14 mouse cellular contexts compared by ENCODE assay signal in genomic region chr19:6268670-6269132, GRCm38 (mm10). TPM values are rescaled to one million over a fixed set of nuclear protein-coding genes. Genes with fewer than 3 reads are reported as not detected.
A peak's percentile ranks its signal among the peaks of the same experiment; 100 is the strongest.
DNase-seq lines count a peak whose midpoint lies in the region; ATAC-seq lines count a peak whose summit lies in the region.
"Had no signal": no experiment of that assay in that cellular context is flagged by ENCODE, and none has a peak within 500 bp of the region (broad histone marks: within the 10 kb centered on the region; RNA-seq: fewer than 3 reads in every experiment).

No protein-coding gene starts in this region.

- intact Hi-C loops in heart, postnatal 14 days (cut with DNase I) = loop anchor here (1.0 kb wide), 1 partner anchor 37 kb away; no protein-coding TSS in a partner anchor

- H3K4me1 ChIP-seq in midbrain, embryonic 16.5 days (ENCODE audit: control insufficient read depth, insufficient read depth, low read length) = no peaks in the 10 kb centered on the region

- no peaks in the 10 kb centered on the region for H3K36me3 ChIP-seq in midbrain, embryonic 16.5 days (ENCODE audit: control insufficient read depth, insufficient read depth, low read length)
- H3K36me3 ChIP-seq: limb, embryonic 13.5 days had no signal

- no peak overlapping the region for H3K27ac ChIP-seq in midbrain, embryonic 16.5 days (ENCODE audit: low read length)
- H3K27ac ChIP-seq: left cerebral cortex, adult 2 months; limb, embryonic 13.5 days had no signal

- no peak overlapping the region for H3K4me2 ChIP-seq in midbrain, embryonic 16.5 days (ENCODE audit: low read length)

- WGBS in midbrain, embryonic 16.5 days = 86% methylated on average over 7 of the region's 7 CpGs

- H3K9ac ChIP-seq in midbrain, embryonic 16.5 days (ENCODE audit: low read depth, low read length) = no peak overlapping the region

- ATAC-seq in granulocyte monocyte progenitor cell, adult 5-6 weeks (replicated peaks; ENCODE audit: poor library complexity, severe bottlenecking) = peak; percentile 73
- peak; percentile 51 for ATAC-seq in megakaryocyte progenitor cell, adult 5-6 weeks (replicated peaks; ENCODE audit: poor library complexity)
- ATAC-seq in midbrain, embryonic 16.5 days = no peak

- no peaks in the 10 kb centered on the region for H3K27me3 ChIP-seq in midbrain, embryonic 16.5 days (ENCODE audit: control insufficient read depth, insufficient read depth, low read depth, low read length)

- DNase-seq in heart, adult 11 months = peak; percentile 95
- DNase-seq in heart, postnatal 14 days = no peak
- DNase-seq in adipocyte (ENCODE audit: low spot score) = peak; percentile 88
- no peak for DNase-seq in urinary bladder, adult 2 months (ENCODE audit: low spot score)

- no peaks in the 10 kb centered on the region for H3K9me3 ChIP-seq in midbrain, embryonic 16.5 days (replicated peaks; ENCODE audit: control insufficient read depth, low read length, poor library complexity, severe bottlenecking)
- H3K9me3 ChIP-seq: limb, embryonic 13.5 days had no signal

- H3K4me3 ChIP-seq in midbrain, embryonic 16.5 days (ENCODE audit: low read depth, low read length) = no peak overlapping the region
- H3K4me3 ChIP-seq: left cerebral cortex, adult 2 months; limb, embryonic 13.5 days had no signal

RNA-seq across cellular contexts. Expression of gene Ehd1, which starts 7.8 kb away (rescaled TPM):
- total RNA-seq in heart, postnatal 14 days (2021) = 100 to 1,000 TPM; 163 to 172 TPM
- 20.4 and 20.6 TPM in 2 replicates for total RNA-seq in granulocyte monocyte progenitor cell, adult 5-6 weeks (2014; fragmentation: Nextera tagmentation)
- 16.2 and 21.6 TPM in 2 replicates for total RNA-seq in granulocyte monocyte progenitor cell, adult 5-6 weeks (2017)
- 11.8 and 14.4 TPM in 2 replicates for total RNA-seq in megakaryocyte progenitor cell, adult 5-6 weeks (2015)
- 39.4 and 40.9 TPM in 2 replicates for total RNA-seq in megakaryocyte progenitor cell, adult 5-6 weeks (2017)
- 99.6 and 103 TPM in 2 replicates for polyA plus RNA-seq in midbrain, embryonic 16.5 days (2015; fragmentation: Nextera tagmentation; extraction: Ambion mirVana)
- 73.6 and 86.5 TPM in 2 replicates for polyA plus RNA-seq in urinary bladder, adult 2 months (2012; rRNA removed)

RNA-seq across cellular contexts. Expression of gene Atg2a, which starts 27.2 kb away (rescaled TPM):
- total RNA-seq in heart, postnatal 14 days (2021) = 10 to 100 TPM; 20.4 to 22.7 TPM
- total RNA-seq in granulocyte monocyte progenitor cell, adult 5-6 weeks (2014; fragmentation: Nextera tagmentation) = 18.3 and 30.9 TPM in 2 replicates
- 5.5 and 8.3 TPM in 2 replicates for total RNA-seq in granulocyte monocyte progenitor cell, adult 5-6 weeks (2017)
- total RNA-seq in megakaryocyte progenitor cell, adult 5-6 weeks (2015) = 9.2 and 9.4 TPM in 2 replicates
- total RNA-seq in megakaryocyte progenitor cell, adult 5-6 weeks (2017) = 6.4 and 8.1 TPM in 2 replicates
- 12.9 and 15.5 TPM in 2 replicates for polyA plus RNA-seq in midbrain, embryonic 16.5 days (2015; fragmentation: Nextera tagmentation; extraction: Ambion mirVana)
- polyA plus RNA-seq in urinary bladder, adult 2 months (2012; rRNA removed) = 11.4 and 15.7 TPM in 2 replicates

RNA-seq across cellular contexts. Expression of gene Ppp2r5b, which starts 33.0 kb away (rescaled TPM):
- total RNA-seq in heart, postnatal 14 days (2021) = 10 to 100 TPM; 31.4 to 35.1 TPM
- 3.0 and 3.1 TPM in 2 replicates for total RNA-seq in granulocyte monocyte progenitor cell, adult 5-6 weeks (2014; fragmentation: Nextera tagmentation)
- 1.9 and 3.7 TPM in 2 replicates for total RNA-seq in granulocyte monocyte progenitor cell, adult 5-6 weeks (2017)
- total RNA-seq in megakaryocyte progenitor cell, adult 5-6 weeks (2015) = 2.8 TPM in 2 replicates
- total RNA-seq in megakaryocyte progenitor cell, adult 5-6 weeks (2017) = 2.3 and 3.1 TPM in 2 replicates
- polyA plus RNA-seq in midbrain, embryonic 16.5 days (2015; fragmentation: Nextera tagmentation; extraction: Ambion mirVana) = 149 and 165 TPM in 2 replicates
- 31.0 and 38.3 TPM in 2 replicates for polyA plus RNA-seq in urinary bladder, adult 2 months (2012; rRNA removed)

RNA-seq across cellular contexts. Expression of gene Cdc42bpg, which starts 37.6 kb away (rescaled TPM):
- total RNA-seq in heart, postnatal 14 days (2021) = 1 to 10 TPM; 8.9 to 9.8 TPM
- total RNA-seq in granulocyte monocyte progenitor cell, adult 5-6 weeks (2014; fragmentation: Nextera tagmentation) = 2.6 and 4.1 TPM in 2 replicates
- 3.6 and 4.4 TPM in 2 replicates for total RNA-seq in granulocyte monocyte progenitor cell, adult 5-6 weeks (2017)
- total RNA-seq in megakaryocyte progenitor cell, adult 5-6 weeks (2015) = 1.3 and 2.0 TPM in 2 replicates
- 3.2 and 3.5 TPM in 2 replicates for total RNA-seq in megakaryocyte progenitor cell, adult 5-6 weeks (2017)
- 0.34 and 0.35 TPM in 2 replicates for polyA plus RNA-seq in midbrain, embryonic 16.5 days (2015; fragmentation: Nextera tagmentation; extraction: Ambion mirVana)
- 22.7 and 27.0 TPM in 2 replicates for polyA plus RNA-seq in urinary bladder, adult 2 months (2012; rRNA removed)

RNA-seq across cellular contexts. Expression of gene Gpha2, which starts 42.5 kb away (rescaled TPM):
- total RNA-seq in heart, postnatal 14 days (2021) = not detected
- total RNA-seq in granulocyte monocyte progenitor cell, adult 5-6 weeks (2014; fragmentation: Nextera tagmentation) = not detected in 2 replicates
- total RNA-seq in granulocyte monocyte progenitor cell, adult 5-6 weeks (2017) = not detected in 2 replicates
- not detected in 2 replicates for total RNA-seq in megakaryocyte progenitor cell, adult 5-6 weeks (2015)
- not detected in 2 replicates for total RNA-seq in megakaryocyte progenitor cell, adult 5-6 weeks (2017)
- polyA plus RNA-seq in midbrain, embryonic 16.5 days (2015; fragmentation: Nextera tagmentation; extraction: Ambion mirVana) = not detected in 2 replicates
- 0.31 and 0.83 TPM in 2 replicates for polyA plus RNA-seq in urinary bladder, adult 2 months (2012; rRNA removed)
- total RNA-seq: heart, adult 18-20 months; heart, postnatal 10 days; left cerebral cortex, adult 2 months; megakaryocyte-erythroid progenitor cell, adult 5-6 weeks had no signal
- polyA plus RNA-seq: frontal cortex, adult 2 months; hindbrain, embryonic 16.5 days had no signal

Comparison
In these comparisons a context has a peak if more than half of its experiments do, and no peak if none do; other contexts are left out.
1. DNase-seq: peak in heart, adult 11 months (single experiment) and adipocyte (single experiment); none in heart, postnatal 14 days (0 of 2) and urinary bladder, adult 2 months (single experiment).
2. RNA of gene Ppp2r5b, which starts 33.0 kb away (total RNA-seq): 31.4 to 35.1 TPM in heart, postnatal 14 days; 1.9 to 3.7 TPM in granulocyte monocyte progenitor cell, adult 5-6 weeks and 2.3 to 3.1 TPM in megakaryocyte progenitor cell, adult 5-6 weeks; every median in the first group is over 4 times any median in the second.